Mouse (Mus musculus) left cerebral cortex, postnatal 36 days (tissue): ENCODE data around the gene Gemin2. TPM values are rescaled to one million over a fixed set of nuclear protein-coding genes. Genes with fewer than 3 reads are reported as not detected.
A peak's percentile ranks its signal among the peaks of the same experiment; 100 is the strongest.
"Not testable (repeated sequence)": the region's sequence is repeated elsewhere in the genome, so short reads cannot be mapped to it uniquely, and the experiment has no call there.

Source experiments
- DNase-seq, 2 experiments: peaks; one replicate each; pipeline ENCODE4 v3.0.0; 2021 to 2022; ENCODE audit warnings: low spot score in 2 of 2, mixed read lengths in 1 of 2
- intact Hi-C: fragments of 180-260 bp; cut with DNase I; formaldehyde crosslinking; loops from one replicate; pipeline ENCODE4 v1.15.1; 2025
- total RNA-seq, 2 experiments: library from RNA; stranded (reverse); gene quantifications; 2 replicates each; pipeline ENCODE4 v1.2.3; 2021

The Gemin2 gene
- 1 to 10 TPM; 7.0 to 7.3 TPM for total RNA-seq

DNA sequence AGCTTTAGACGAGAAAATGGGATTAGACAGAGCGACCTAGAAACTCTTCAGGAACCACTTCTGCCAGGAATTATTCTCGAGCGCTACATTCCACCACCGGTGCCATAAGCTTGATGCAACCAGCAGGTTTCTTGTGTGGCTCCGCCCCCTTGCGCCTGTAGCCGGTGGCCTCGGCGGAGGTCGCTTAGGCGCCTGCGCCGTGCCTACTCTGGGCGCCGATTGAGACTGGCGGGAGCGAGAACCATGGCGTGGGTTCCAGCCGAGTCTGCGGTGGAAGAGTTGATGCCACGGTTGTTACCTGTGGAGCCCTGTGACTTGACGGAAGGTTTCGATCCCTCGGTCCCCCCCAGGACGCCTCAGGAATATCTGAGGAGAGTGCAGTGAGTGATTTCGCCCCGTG, at the start of gene Gemin2:
Gene Gemin2, plus strand, starts transcription at position 160 of the 400 bp plus-strand sequence.
- intact Hi-C loops = loop anchor here (2.0 to 5.0 kb wide), 2 partner anchors 54 to 119 kb away; partner anchors contain the start of gene Pnn

DNA sequence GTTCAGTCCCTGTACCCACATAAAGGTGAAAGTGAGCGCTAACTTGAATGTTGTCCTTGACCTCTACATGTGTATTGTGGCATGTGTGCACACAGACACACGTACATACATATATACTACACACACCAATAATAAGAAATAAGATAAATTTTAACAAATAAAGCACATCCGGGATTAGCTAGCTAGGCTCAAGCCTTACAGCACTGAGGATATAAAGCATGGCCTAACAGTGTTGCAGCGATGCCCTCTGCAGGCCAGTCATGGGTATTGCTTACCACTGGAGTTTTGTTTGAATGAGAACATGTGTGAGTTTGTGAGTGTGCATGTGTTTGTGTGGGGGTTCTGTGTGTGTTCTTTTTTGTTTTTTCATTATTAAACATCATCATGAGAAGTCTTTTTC, 48.6 kb upstream of the Gemin2 start:
- DNase-seq = peak in 1 of 2 experiments; percentile 21
- intact Hi-C loops = no loop called here

More for the DNA sequence above, at the start of gene Gemin2:
- peak; percentile 88 to 89 for DNase-seq

DNA sequence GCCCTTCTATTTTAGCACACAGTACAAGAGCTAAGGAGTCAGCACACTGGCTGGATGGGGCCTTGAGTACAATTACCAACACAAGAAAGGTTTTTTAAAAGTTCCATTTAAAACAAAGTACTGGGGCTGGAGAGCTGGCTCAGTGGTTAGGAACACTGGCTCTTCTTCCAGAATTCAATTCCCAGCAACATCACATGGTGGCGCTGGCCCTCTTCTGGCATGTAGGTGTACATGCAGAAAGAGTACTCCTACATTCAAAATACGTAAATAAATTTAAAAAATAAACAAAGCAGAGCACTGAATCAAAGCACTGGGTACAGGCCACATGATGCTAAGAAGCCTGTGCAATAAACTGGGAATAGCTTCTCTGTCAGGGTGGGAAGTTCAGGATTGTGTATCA, 36.2 kb upstream of the Gemin2 start:
- DNase-seq = no peak
- intact Hi-C loops = no loop called here

DNA sequence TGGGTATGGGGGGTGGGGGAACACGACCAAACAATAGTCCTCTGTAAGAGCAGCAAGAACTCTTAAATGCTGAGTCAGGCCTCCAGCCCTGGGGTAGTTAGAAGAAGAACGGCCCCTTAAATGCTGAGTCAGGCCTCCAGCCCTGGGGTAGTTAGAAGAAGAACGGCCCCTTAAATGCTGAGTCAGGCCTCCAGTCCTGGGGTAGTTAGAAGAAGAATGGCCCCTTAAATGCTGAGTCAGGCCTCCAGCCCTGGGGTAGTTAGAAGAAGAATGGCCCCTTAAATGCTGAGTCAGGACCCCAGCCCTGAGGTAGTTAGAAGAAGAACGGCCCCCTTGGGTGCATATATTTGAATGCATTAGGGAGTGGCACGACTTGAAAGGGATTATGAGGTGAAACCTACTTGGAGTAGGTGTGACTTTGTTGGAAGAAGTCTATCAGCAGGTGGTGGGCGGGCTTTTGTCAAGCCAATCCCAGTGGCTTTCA, 32.0 kb upstream of the Gemin2 start:
- DNase-seq, intact Hi-C loops: not testable (repeated sequence)

- no peak for DNase-seq
- intact Hi-C loops = no loop called here
Observed at GRCm38 (mm10) chr12:58985766-58986165, 27.4 kb upstream of the Gemin2 start.

DNA sequence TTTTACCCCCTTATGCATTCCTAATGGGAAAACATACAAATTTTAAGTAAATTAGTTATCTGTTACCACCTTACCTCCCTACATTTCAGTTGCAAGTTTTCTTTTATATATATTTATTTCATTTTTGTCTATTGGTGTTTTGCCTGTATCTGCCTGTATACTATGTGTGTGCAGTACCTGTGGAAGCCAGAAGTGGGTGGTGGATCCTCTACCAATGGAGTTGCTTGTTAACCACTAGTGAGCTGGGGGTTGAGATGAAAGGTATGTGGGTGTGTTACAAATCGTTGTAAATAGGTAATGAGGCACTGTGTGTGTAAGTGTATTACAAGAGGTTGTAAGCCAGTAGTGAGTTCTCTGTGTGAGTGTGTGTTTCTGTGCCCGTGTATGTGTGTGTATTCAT, 2.7 kb upstream of the Gemin2 start:
- intact Hi-C loops = loop anchor here (5.0 kb wide), 1 partner anchor 122 kb away; no protein-coding TSS in a partner anchor
- DNase-seq = no peak

GRCm38 (mm10) chr12:59011275-59011843, 1.8 kb upstream of the Gemin2 start:
- intact Hi-C loops = loop anchor here (5.0 kb wide), 1 partner anchor 121 kb away; no protein-coding TSS in a partner anchor
- DNase-seq = no peak

DNA sequence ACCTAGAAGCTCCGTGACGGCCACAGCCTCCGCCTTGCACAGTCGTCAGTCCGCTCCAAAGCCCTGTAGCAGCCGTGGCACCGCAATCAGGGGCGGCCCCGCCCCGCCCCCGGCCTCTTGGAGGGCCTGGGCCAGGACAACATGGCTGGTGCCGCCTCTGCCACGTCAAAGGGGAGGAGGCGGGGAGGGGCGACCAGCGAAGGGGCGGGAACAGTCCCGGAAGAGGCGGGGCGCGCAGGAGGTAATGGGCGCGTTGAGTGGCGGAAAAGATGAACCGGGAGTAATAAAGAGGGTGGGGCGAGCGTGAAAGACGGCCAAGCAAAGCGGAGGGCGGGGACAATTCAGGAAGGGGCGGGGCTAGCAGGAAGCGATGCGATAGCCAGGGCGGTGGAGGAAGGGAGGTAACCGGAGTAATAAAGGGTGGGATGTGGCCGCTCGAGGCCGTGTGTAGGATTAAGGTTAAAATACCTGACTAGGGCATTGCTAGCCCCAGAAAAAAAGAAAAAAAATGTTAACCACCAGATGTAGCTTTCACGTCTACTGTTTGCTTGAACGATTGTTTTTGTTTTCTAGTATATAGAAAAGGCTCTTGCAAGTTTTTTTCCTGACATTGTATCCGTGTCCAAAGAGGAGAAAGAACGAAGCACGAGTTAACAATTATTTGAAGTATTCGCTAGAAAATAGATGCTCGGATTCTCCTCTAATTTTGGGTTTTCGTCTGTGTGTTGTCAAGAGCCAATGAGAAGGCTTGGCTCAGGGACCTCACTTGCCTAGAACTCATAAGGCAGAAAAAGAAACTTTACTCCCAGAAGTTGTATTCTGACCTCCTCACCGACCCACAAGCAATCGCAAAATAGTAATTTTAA, 1.1 kb upstream of the Gemin2 start, which contains the start of gene Sec23a:
Gene Sec23a, minus strand, starts transcription at position 174 of the 866 bp plus-strand sequence.
- intact Hi-C loops = loop anchor here (2.0 to 5.0 kb wide), 2 partner anchors 55 to 120 kb away; partner anchors contain the start of gene Pnn
- DNase-seq = peak; percentile 97 to 98

- intact Hi-C loops = loop anchor here (2.0 to 5.0 kb wide), 2 partner anchors 54 to 120 kb away; partner anchors contain the start of gene Pnn
- no peak for DNase-seq
Observed at GRCm38 (mm10) chr12:59012710-59013091, 492 bp upstream of the Gemin2 start.

- DNase-seq = no peak
- intact Hi-C loops = no loop called here
Observed at GRCm38 (mm10) chr12:59017970-59018369, 4.8 kb downstream of the Gemin2 start.

DNA sequence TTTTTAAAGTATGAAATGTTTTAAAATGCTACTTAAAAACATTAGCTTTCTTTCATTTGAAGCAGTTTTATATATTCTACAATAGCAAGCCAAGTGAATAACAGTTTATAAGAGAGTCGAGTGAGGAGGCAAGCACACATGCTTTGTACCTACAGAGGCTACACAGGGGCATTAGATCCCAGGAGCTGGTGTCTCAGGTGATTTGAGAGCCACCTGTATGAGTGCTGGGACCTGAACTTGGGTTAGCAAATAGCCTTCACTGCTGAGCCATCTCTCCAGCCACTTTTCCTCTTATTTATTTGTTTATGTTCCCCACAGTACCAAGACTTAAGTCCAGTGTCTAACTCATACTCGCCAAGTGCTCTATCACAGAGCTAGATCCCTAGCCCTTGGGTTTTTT, 6.7 kb downstream of the Gemin2 start:
- intact Hi-C loops = no loop called here
- DNase-seq = no peak

DNA sequence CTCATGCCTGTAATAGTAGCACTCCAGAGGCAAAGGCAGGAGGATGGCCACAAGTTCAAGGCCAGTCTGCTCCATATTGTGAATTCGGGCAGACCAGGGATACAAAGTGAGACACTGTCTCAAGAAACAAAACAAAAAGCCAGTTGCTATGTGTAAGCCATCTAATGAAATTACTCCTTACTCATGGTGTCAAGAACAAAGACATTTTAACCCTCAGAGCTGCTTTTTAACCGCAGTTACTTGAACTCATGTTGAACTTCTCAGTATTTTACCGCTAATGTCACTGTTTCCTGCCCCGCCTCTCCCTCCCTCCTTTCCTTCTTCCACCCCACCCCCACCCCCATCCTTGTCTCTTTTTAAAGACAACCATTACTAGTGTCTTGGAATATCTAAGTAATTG, 8.1 kb downstream of the Gemin2 start:
- no peak for DNase-seq
- intact Hi-C loops = no loop called here

GRCm38 (mm10) chr12:59032101-59032500, 18.9 kb downstream of the Gemin2 start:
- no peak for DNase-seq
- intact Hi-C loops = no loop called here

GRCm38 (mm10) chr12:59039162-59039970, 26.2 kb downstream of the Gemin2 start:
- intact Hi-C loops = no loop called here
- DNase-seq = no peak

DNA sequence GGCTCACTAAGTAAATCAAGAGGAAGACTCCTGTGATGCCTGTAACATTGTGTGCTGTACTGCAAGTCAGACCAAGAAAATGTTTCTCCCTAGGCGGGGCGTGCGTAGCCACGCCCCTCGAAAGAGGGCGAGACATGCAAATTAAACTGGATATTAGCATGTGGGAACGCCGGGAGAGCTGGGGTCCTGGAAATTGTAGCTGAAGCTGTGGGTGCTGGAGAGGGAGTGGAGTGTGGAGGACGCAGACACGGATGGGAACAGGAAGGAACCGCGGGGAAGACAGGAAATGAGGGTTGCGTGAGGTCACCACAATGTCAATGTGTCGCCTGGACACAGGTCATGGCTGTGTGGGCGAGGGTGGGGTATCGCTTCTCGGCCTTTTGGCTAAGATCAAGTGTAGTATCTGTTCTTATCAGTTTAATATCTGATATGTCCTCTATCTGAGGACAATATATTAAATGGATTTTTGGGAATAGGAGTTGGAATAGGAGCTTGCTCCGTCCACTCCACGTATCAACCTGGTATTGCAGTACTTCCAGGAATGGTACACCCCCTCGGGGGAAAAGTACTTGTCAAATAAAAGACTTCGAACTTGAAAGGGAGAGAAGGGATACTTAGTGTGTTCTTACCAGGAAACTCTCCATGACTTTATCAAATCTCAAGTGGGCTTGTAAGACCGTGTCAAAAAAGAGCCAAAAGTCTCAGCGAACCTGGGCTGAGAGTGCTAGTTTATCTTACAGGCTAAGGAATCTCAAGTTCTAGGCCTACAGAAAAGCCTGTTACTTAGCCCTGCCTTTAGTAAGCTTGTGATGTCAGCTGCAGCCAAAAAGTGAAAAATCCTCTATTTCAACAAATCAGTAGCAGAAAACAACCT, 27.0 kb downstream of the Gemin2 start:
- intact Hi-C loops = no loop called here
- DNase-seq = no peak

GRCm38 (mm10) chr12:59040851-59041250, 27.7 kb downstream of the Gemin2 start:
- intact Hi-C loops = no loop called here
- no peak for DNase-seq

GRCm38 (mm10) chr12:59052470-59052869, 39.3 kb downstream of the Gemin2 start:
- intact Hi-C loops = no loop called here
- DNase-seq = no peak

GRCm38 (mm10) chr12:59053166-59053565, 40.0 kb downstream of the Gemin2 start:
- intact Hi-C loops = no loop called here
- DNase-seq = no peak

GRCm38 (mm10) chr12:59053976-59054375, 40.8 kb downstream of the Gemin2 start:
- no peak for DNase-seq
- intact Hi-C loops = no loop called here
